ENCODE assay signal across 15 mouse cellular contexts in genomic region chr6:30252271-30253010, GRCm38 (mm10). TPM values are rescaled to one million over a fixed set of nuclear protein-coding genes. Genes with fewer than 3 reads are reported as not detected.
A peak's percentile ranks its signal among the peaks of the same experiment; 100 is the strongest.
DNase-seq lines count a peak whose midpoint lies in the region; ATAC-seq and TF ChIP-seq lines count a peak whose summit lies in the region.
"Had no signal": no experiment of that assay in that cellular context is flagged by ENCODE, and none has a peak within 500 bp of the region (broad histone marks: within the 10 kb centered on the region; RNA-seq: fewer than 3 reads in every experiment).

No protein-coding gene starts in this region.

- H3K9me3 ChIP-seq in heart, embryonic 15.5 days (replicated peaks) = no peaks in the 10 kb centered on the region
- H3K9me3 ChIP-seq in megakaryocyte, embryonic 14.5 days = no peaks in the 10 kb centered on the region
- H3K9me3 ChIP-seq in forebrain, embryonic 15.5 days = no peaks in the 10 kb centered on the region
- H3K9me3 ChIP-seq: stomach, embryonic 15.5 days had no signal

- H3ac ChIP-seq in myocyte (ENCODE audit: control insufficient read depth, insufficient read length) = no peak overlapping the region

- H3K9ac ChIP-seq in heart, embryonic 15.5 days = no peak overlapping the region
- H3K9ac ChIP-seq in heart, adult 2 months (ENCODE audit: low read depth, low read length) = no peak overlapping the region
- H3K9ac ChIP-seq in forebrain, embryonic 15.5 days (replicated peaks) = no peak overlapping the region
- H3K9ac ChIP-seq: stomach, embryonic 15.5 days had no signal

- intact Hi-C loops in heart, adult 2 months (cut with DNase I) = no loop called here

- no peaks in the 10 kb centered on the region for H3K27me3 ChIP-seq in heart, embryonic 15.5 days
- H3K27me3 ChIP-seq in heart, adult 2 months (ENCODE audit: control insufficient read depth, insufficient read depth, low read length) = no peaks in the 10 kb centered on the region
- no peaks in the 10 kb centered on the region for H3K27me3 ChIP-seq in megakaryocyte, embryonic 14.5 days (replicated peaks)
- no peaks in the 10 kb centered on the region for H3K27me3 ChIP-seq in myocyte (ENCODE audit: control insufficient read depth, insufficient read depth, insufficient read length)
- H3K27me3 ChIP-seq in forebrain, embryonic 15.5 days = no peaks in the 10 kb centered on the region
- H3K27me3 ChIP-seq: stomach, embryonic 15.5 days had no signal

- TF ChIP-seq POLR2A in heart, adult 2 months (IDR thresholded peaks at IDR 0.05; ENCODE audit: insufficient read depth, low read depth, low read length) = no peak
- no peak for TF ChIP-seq POLR2A in bone marrow macrophage, adult 2 months (IDR thresholded peaks at IDR 0.05; ENCODE audit: borderline replicate concordance, low read depth, low read length)
- no peak for TF ChIP-seq POLR2A in myocyte (IDR thresholded peaks at IDR 0.05; ENCODE audit: insufficient read length, low read depth)

- ATAC-seq in heart, embryonic 15.5 days (replicated peaks; ENCODE audit: insufficient number of reproducible peaks, insufficient read depth, low FRiP score, low read depth) = 0 out of 2 replicates have a peak, but pooled peaks have one; percentile 22
- no peak for ATAC-seq in megakaryocyte, adult 5-6 weeks (ENCODE audit: poor library complexity, severe bottlenecking)
- no peak for ATAC-seq in forebrain, embryonic 15.5 days (replicated peaks)
- ATAC-seq: forebrain, embryonic 16.5 days had no signal

- no peak for TF ChIP-seq CTCF in heart, adult 2 months (IDR thresholded peaks at IDR 0.05)
- no peak for TF ChIP-seq CTCF in bone marrow macrophage, adult 2 months (IDR thresholded peaks at IDR 0.05; ENCODE audit: low read depth, low read length)

- H3K4me1 ChIP-seq in heart, embryonic 15.5 days (replicated peaks) = peaks cover 9% of the 10 kb centered on the region
- H3K4me1 ChIP-seq in heart, adult 2 months (ENCODE audit: control insufficient read depth, insufficient read depth, low read length) = peaks cover 9% of the 10 kb centered on the region
- H3K4me1 ChIP-seq in megakaryocyte, embryonic 14.5 days = peaks cover 58% of the 10 kb centered on the region
- H3K4me1 ChIP-seq in bone marrow macrophage, adult 2 months (ENCODE audit: control insufficient read depth, insufficient read depth, low read length) = peaks cover 21% of the 10 kb centered on the region
- no peaks in the 10 kb centered on the region for H3K4me1 ChIP-seq in forebrain, embryonic 15.5 days
- H3K4me1 ChIP-seq: stomach, embryonic 15.5 days had no signal

- 0 out of 2 replicates have a peak, but pooled peaks cover 3% of the 10 kb centered on the region for H3K79me2 ChIP-seq in heart, adult 2 months (replicated peaks; ENCODE audit: control insufficient read depth, insufficient read depth, low read length)
- H3K79me2 ChIP-seq in myocyte (ENCODE audit: control insufficient read depth, insufficient read depth) = peaks cover 2% of the 10 kb centered on the region

- TF ChIP-seq EP300 in heart, adult 2 months (IDR thresholded peaks at IDR 0.05; ENCODE audit: insufficient read depth, low read depth, low read length) = no peak

- no peak for DNase-seq in heart, adult 2 months
- DNase-seq in right cerebral cortex, postnatal 4 days = no peak
- DNase-seq: cerebellum, adult 11 months; gastrocnemius, postnatal 14 days; heart, postnatal 4 days; kidney, postnatal 25 days; spleen, adult 18-20 months had no signal

- no peak overlapping the region for H3K4me3 ChIP-seq in heart, embryonic 15.5 days
- H3K4me3 ChIP-seq in heart, adult 2 months = no peak overlapping the region
- H3K4me3 ChIP-seq in megakaryocyte, embryonic 14.5 days (replicated peaks) = peak overlapping the region; percentile 83
- no peak overlapping the region for H3K4me3 ChIP-seq in bone marrow macrophage, adult 2 months (ENCODE audit: insufficient read depth, low read length)
- no peak overlapping the region for H3K4me3 ChIP-seq in myocyte
- H3K4me3 ChIP-seq in forebrain, embryonic 15.5 days = no peak overlapping the region
- H3K4me3 ChIP-seq: stomach, embryonic 15.5 days had no signal

- no peak overlapping the region for H3K4me2 ChIP-seq in heart, embryonic 15.5 days
- peak overlapping the region; percentile 48 for H3K4me2 ChIP-seq in myocyte (ENCODE audit: low read depth)
- no peak overlapping the region for H3K4me2 ChIP-seq in forebrain, embryonic 15.5 days (replicated peaks)
- H3K4me2 ChIP-seq: stomach, embryonic 15.5 days had no signal

- 69% methylated on average over 5 of the region's 5 CpGs for WGBS in heart, embryonic 15.5 days
- 56% methylated on average over 5 of the region's 5 CpGs for WGBS in heart, adult 2 months
- 90% methylated on average over 5 of the region's 5 CpGs for WGBS in forebrain, embryonic 15.5 days

- 0 out of 2 replicates have a peak overlapping the region, but pooled peaks have one; percentile 21 for H3K27ac ChIP-seq in heart, embryonic 15.5 days
- no peak overlapping the region; the same call in 1 of the 2 replicates for H3K27ac ChIP-seq in heart, adult 2 months
- H3K27ac ChIP-seq in bone marrow macrophage, adult 2 months (ENCODE audit: insufficient read depth, low read depth, low read length) = peak overlapping the region; percentile 40
- no peak overlapping the region for H3K27ac ChIP-seq in forebrain, embryonic 15.5 days (replicated peaks)
- H3K27ac ChIP-seq: stomach, embryonic 15.5 days had no signal

- peaks cover 12% of the 10 kb centered on the region for H3K36me3 ChIP-seq in heart, embryonic 15.5 days
- peaks cover 27% of the 10 kb centered on the region for H3K36me3 ChIP-seq in heart, adult 2 months (ENCODE audit: control insufficient read depth, insufficient read depth, low read length)
- peaks cover 80% of the 10 kb centered on the region for H3K36me3 ChIP-seq in megakaryocyte, embryonic 14.5 days (replicated peaks; ENCODE audit: low read length)
- peaks cover 20% of the 10 kb centered on the region for H3K36me3 ChIP-seq in myocyte (ENCODE audit: control insufficient read depth, insufficient read depth)
- peaks cover 12% of the 10 kb centered on the region; the same call in 1 of the 2 replicates for H3K36me3 ChIP-seq in forebrain, embryonic 15.5 days

TF ChIP-seq in myocyte, 11 proteins besides CTCF, POLR2A, EP300 and RAD21:
- TF ChIP-seq TCF3 (IDR thresholded peaks at IDR 0.05; ENCODE audit: insufficient read length, low read depth) (no peak), POLR2AphosphoS2 (IDR thresholded peaks at IDR 0.05; ENCODE audit: insufficient read length, low read depth) (peak; percentile 23)
TF ChIP-seq in myocyte: peak in this region for 1.

RNA-seq across cellular contexts. Expression of gene Ube2h, which starts 51.9 kb away (rescaled TPM):
- polyA plus RNA-seq in heart, embryonic 15.5 days (2015; fragmentation: Nextera tagmentation; extraction: Ambion mirVana) = 40.9 and 46.3 TPM in 2 replicates
- total RNA-seq in heart, adult 2 months (2021) = 10 to 100 TPM; 61.5 to 61.7 TPM
- polyA plus RNA-seq in heart, adult 2 months (2012; rRNA removed) = 29.4 and 44.2 TPM in 2 replicates
- 20.5 and 26.8 TPM in 2 replicates for polyA plus RNA-seq in megakaryocyte, embryonic 14.5 days (2012; ENCODE audit: insufficient read depth, low replicate concordance)
- total RNA-seq in megakaryocyte, adult 5-6 weeks (2015) = 16.8 and 18.5 TPM in 2 replicates
- 21.1 and 31.3 TPM in 2 replicates for total RNA-seq in megakaryocyte, adult 5-6 weeks (2017)
- polyA plus RNA-seq in bone marrow macrophage, adult 2 months (2012; ENCODE audit: insufficient read depth, insufficient read length, missing spikeins) = 38.6 and 39.4 TPM in 2 replicates
- polyA plus RNA-seq in myocyte (2012; fragmentation: generic; extraction: Trizol) = 33.5 TPM
- 65.7 and 68.5 TPM in 2 replicates for polyA plus RNA-seq in forebrain, embryonic 15.5 days (2015; fragmentation: Nextera tagmentation; extraction: Ambion mirVana)

Comparison
In these comparisons a context has a peak if more than half of its experiments do, and no peak if none do; other contexts are left out.
1. H3K27ac ChIP-seq: peak in heart, embryonic 15.5 days (single experiment) and bone marrow macrophage, adult 2 months (single experiment); none in heart, adult 2 months (single experiment) and forebrain, embryonic 15.5 days (single experiment).